Mouse (Mus musculus) hematopoietic stem cell, adult 5-6 weeks (primary cell): ENCODE results near the gene Fmn2. TPM values are rescaled to one million over a fixed set of nuclear protein-coding genes. Genes with fewer than 3 reads are reported as not detected.

Experiments used
- ATAC-seq, 2 experiments: fragments of 125-278 bp in 1 of 2; replicated peaks in 1 of 2; 2 replicates each; pipeline ENCODE4 v1.8.0; 2016 to 2017; ENCODE audit warnings: inconsistent platforms in 2 of 2, mild to moderate bottlenecking in 2 of 2, moderate number of reproducible peaks in 2 of 2, low read depth in 1 of 2, moderate TSS enrichment in 1 of 2; ENCODE audit not compliant: low FRiP score in 2 of 2, poor library complexity in 2 of 2, severe bottlenecking in 2 of 2, insufficient read depth in 1 of 2, low TSS enrichment in 1 of 2
- total RNA-seq: library from RNA; stranded (forward); fragments of 172-1452, 232-1000 nt; gene quantifications from 2 replicates; pipeline ENCODE4 v1.2.3, GENCODE M21; 2017

Fmn2 gene
- total RNA-seq, 1 experiment from 2014 or later = 0.15 TPM

GRCm38 (mm10) chr1:174537491-174537890 is 35.9 kb downstream of the Fmn2 start:
- ATAC-seq = no peak

- ATAC-seq = no peak
Observed at GRCm38 (mm10) chr1:174548291-174548690, 46.7 kb downstream of the Fmn2 start.

GRCm38 (mm10) chr1:174553272-174554007 is 51.8 kb downstream of the Fmn2 start:
- peak; percentile 56 to 62; a peak in 3 of 4 replicates for ATAC-seq

- no peak for ATAC-seq
Observed at GRCm38 (mm10) chr1:174555412-174555811, 53.8 kb downstream of the Fmn2 start.

GRCm38 (mm10) chr1:174557211-174557610 is 55.6 kb downstream of the Fmn2 start:
- no peak for ATAC-seq

GRCm38 (mm10) chr1:174557841-174558240 is 56.2 kb downstream of the Fmn2 start:
- no peak for ATAC-seq

- no peak for ATAC-seq
Observed at GRCm38 (mm10) chr1:174558488-174558887, 56.9 kb downstream of the Fmn2 start.

GRCm38 (mm10) chr1:174564561-174564960 is 62.9 kb downstream of the Fmn2 start:
- ATAC-seq = no peak

GRCm38 (mm10) chr1:174568609-174569008 is 67.0 kb downstream of the Fmn2 start:
- ATAC-seq = no peak

- no peak for ATAC-seq
Observed at GRCm38 (mm10) chr1:174592420-174592980, 90.9 kb downstream of the Fmn2 start.

GRCm38 (mm10) chr1:174594989-174595388 is 93.4 kb downstream of the Fmn2 start:
- ATAC-seq = peak in 1 of 2 experiments; percentile 76; a peak in 2 of 4 replicates

- ATAC-seq = no peak
Observed at GRCm38 (mm10) chr1:174597495-174597894, 95.9 kb downstream of the Fmn2 start.

- no peak for ATAC-seq
Observed at GRCm38 (mm10) chr1:174598226-174598625, 96.6 kb downstream of the Fmn2 start.

GRCm38 (mm10) chr1:174600041-174600440 is 98.4 kb downstream of the Fmn2 start:
- no peak for ATAC-seq

- peak in 1 of 2 experiments; percentile 60; a peak in 1 of 4 replicates for ATAC-seq
Observed at GRCm38 (mm10) chr1:174600620-174601019, 99.0 kb downstream of the Fmn2 start.

- ATAC-seq = no peak
Observed at GRCm38 (mm10) chr1:174617368-174617767, 115.7 kb downstream of the Fmn2 start.

GRCm38 (mm10) chr1:174621512-174621911 is 119.9 kb downstream of the Fmn2 start:
- ATAC-seq = no peak

GRCm38 (mm10) chr1:174623054-174623453 is 121.4 kb downstream of the Fmn2 start:
- ATAC-seq = no peak

- no peak for ATAC-seq
Observed at GRCm38 (mm10) chr1:174630074-174630473, 128.4 kb downstream of the Fmn2 start.
